Mouse (Mus musculus): ENCODE measurements at regions not wholly inside any gene's neighbourhood (a gene's known extent, or its start where the extent isn't known, plus 50 kb on each side); places are given as distances from the start of the nearest gene placed in this dataset.

- peak; percentile 72 for DNase-seq (ENCODE audit: low spot score)
These were observed 136.1 kb upstream of the Gli2 start for GRCm38 (mm10) chr1:119189461-119190066.

GRCm38 (mm10) chr1:119187301-119187700 is 133.9 kb upstream of the Gli2 start:
- no peak for DNase-seq (ENCODE audit: low spot score)

DNA sequence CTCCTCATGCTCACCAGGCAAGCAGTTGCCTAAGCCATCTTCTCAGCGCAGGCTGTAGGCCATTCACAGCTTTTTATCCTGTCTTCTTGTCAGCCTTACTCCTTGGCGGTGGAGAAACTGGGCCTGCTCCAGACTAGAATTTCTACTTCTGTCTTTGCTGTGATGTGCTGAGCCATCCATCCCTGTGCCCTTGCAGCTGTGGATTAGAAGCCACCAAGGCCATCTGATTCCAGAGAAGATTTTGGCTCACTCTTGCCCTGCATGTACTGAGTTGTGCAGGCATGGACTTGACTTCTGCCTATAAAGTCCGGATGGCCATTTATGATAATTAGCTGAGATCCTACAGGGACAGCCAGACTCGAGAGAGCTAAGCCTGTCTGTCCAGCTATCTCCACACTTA is 133.4 kb upstream of the Gli2 start:
- DNase-seq (ENCODE audit: low spot score) = no peak

GRCm38 (mm10) chr1:119183558-119184270 is 130.3 kb upstream of the Gli2 start:
- no peak for DNase-seq (ENCODE audit: low spot score)

- no peak for DNase-seq (ENCODE audit: low spot score)
These were observed 119.8 kb upstream of the Gli2 start for GRCm38 (mm10) chr1:119173030-119173756.

GRCm38 (mm10) chr1:119167443-119167842 is 114.0 kb upstream of the Gli2 start:
- DNase-seq (ENCODE audit: low spot score) = no peak

- no peak for DNase-seq (ENCODE audit: low spot score)
These were observed 112.9 kb upstream of the Gli2 start for GRCm38 (mm10) chr1:119166286-119166685.

- no peak for DNase-seq (ENCODE audit: low spot score)
These were observed 111.4 kb upstream of the Gli2 start for GRCm38 (mm10) chr1:119164811-119165210.

DNA sequence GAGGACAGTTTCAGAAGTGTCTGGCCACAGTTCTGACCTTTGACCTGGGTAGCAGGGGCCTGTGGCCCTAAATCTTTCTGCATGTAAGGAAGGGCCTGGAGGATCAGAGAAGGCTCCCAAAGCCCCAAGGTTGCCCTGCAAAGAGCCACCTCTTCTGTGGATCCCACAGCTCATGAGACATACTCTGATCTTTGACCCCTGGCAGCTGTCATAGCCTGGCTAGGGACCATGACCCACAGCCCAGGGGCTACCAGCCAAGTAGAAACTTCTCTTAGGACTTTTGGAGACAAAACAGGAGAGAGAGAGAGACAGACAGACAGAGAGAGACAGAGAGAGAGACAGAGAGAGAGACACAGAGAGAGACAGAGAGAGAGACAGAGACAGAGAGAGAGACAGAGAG is 110.4 kb upstream of the Gli2 start:
- no peak for DNase-seq (ENCODE audit: low spot score)

- no peak for DNase-seq (ENCODE audit: low spot score)
These were observed 109.8 kb upstream of the Gli2 start for GRCm38 (mm10) chr1:119163114-119163740.

DNA sequence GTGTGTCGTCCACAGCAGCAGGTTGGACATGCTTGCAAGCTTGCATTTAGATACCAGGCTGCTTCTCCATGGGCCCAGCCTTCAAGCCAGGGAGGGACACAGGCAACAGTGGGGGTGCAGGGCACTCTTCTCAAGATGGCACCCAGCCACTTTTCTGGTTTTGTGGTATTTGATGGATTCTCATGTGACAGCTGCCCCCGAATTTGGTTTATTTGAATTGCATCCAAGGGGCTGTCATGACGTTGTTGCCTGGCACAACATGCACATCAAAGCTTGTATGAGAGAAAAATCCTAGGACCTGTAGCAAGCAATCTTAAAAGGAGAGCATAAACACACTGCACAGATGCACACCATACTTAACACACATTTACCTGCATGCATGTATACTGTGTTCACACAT is 108.3 kb upstream of the Gli2 start:
- no peak for DNase-seq (ENCODE audit: low spot score)

DNA sequence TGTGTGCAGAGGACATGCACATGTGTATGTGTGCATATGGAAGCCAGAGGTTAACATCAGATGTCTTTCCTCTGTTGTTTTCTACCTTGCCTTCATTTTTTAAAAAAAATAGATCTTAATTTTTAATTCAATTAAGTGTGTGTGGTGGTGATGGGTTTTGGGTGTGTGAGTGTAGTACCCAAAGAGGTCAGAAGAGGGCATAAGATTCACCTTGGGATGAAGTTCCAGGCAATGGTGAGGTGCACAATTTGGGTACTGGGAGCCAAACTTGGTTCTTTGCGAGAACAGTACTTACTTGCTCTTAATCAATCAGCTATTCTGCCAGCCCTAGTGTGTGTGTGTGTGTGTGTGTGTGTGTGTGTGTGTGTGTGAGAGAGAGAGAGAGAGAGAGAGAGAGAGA is 106.9 kb upstream of the Gli2 start:
- DNase-seq (ENCODE audit: low spot score) = no peak

GRCm38 (mm10) chr1:119157171-119157700 is 103.8 kb upstream of the Gli2 start:
- DNase-seq (ENCODE audit: low spot score) = no peak

GRCm38 (mm10) chr1:119153619-119154018 is 100.2 kb upstream of the Gli2 start:
- no peak for DNase-seq (ENCODE audit: low spot score)

DNA sequence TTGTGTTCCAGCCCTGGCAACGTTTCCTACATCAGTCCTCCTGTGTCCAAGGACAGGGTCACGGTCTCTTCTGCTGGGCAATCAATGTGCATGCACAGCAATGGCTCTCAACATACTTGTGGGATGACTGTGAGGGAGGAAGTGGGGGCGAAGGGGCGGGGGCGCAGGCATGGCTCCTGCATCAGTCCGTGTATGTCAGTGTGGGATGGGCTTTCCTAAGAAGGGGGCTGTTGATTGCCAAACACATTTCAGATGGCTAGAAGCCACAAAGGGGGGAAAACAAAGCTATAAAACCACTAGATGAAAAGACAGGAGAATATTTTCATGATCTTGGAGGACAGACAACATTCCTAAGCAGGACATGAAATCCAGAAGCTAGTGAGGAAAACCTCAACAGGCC is 99.4 kb upstream of the Gli2 start:
- no peak for DNase-seq (ENCODE audit: low spot score)

DNA sequence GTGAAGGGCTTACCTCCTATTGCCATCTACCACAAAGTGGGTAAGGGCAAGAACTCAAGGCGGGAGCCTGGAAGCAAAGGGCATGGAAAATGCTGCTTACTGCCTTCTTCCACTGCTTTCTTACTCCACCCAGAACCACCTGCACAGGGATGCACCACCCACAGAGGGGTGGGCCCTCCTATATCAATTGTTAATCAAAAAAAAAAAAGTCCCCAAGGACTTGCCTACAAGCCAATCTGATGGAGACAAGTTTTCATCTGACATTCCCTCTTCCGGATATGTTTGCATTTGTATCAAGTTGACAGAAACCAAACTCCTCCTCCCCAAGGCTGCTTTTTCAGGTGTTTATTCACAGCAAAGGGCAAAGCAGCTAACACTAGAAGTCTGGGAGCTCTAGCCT is 94.1 kb upstream of the Gli2 start:
- no peak for DNase-seq (ENCODE audit: low spot score)

DNA sequence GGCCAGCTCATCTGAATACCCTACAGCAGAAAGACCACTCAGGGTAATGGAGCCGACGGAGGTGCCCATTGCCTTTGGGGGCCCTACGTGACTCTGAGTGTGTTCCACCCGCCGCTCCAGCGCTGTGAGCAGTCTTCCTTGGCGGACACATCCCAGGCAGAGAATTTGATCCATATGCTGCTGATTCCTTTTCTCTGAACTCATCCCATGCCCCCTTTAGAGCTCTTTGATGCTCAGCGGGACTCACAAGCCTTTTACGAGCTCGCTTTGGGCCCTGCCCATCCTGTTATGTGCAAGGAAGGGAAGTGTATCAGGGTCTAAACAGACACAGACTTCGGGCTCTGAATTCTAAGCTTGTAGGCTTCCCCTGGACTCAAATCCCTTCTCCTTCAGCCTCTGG is 90.4 kb upstream of the Gli2 start:
- no peak for DNase-seq (ENCODE audit: low spot score)

DNA sequence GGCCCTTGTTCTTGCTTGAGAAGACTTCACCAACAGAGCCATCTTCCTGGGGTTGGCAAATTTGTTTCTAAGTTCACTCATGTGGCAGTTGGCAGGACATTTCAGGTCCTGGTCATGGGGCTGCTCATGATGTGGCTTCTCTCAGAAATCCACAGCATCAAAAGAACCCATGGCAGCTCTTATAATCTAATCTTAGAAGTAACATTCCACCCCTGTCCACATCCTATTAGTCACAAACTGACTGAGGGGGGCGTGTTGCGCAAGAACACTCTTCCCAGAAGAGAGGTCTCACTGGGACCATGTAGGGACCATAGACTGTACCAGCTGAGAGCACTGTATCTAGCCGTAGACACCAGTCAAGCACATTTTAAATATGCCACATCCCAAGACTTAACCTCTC is 75.6 kb upstream of the Gli2 start:
- no peak for DNase-seq (ENCODE audit: low spot score)

- no peak for DNase-seq (ENCODE audit: low spot score)
These were observed 72.1 kb upstream of the Gli2 start for GRCm38 (mm10) chr1:119125561-119125960.

DNA sequence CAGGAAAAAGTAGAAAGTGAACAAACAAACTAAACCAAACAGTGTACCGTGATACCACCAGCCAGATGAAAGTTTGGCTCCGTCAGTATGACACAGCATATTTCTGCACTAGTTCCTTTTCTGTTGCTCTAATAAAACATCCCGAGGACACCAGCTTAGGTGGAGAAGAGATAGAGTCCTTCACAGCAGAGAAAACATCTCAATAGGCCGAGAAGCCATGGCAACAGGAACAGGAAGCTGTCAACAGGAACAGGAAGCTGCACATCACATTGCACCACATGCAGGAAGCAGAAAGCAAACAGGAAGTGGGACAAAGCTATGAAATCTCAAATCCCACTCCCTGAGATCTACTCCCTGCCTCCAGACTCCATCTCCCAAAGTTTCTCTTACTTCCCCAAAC is 71.4 kb upstream of the Gli2 start:
- no peak for DNase-seq (ENCODE audit: low spot score)

DNA sequence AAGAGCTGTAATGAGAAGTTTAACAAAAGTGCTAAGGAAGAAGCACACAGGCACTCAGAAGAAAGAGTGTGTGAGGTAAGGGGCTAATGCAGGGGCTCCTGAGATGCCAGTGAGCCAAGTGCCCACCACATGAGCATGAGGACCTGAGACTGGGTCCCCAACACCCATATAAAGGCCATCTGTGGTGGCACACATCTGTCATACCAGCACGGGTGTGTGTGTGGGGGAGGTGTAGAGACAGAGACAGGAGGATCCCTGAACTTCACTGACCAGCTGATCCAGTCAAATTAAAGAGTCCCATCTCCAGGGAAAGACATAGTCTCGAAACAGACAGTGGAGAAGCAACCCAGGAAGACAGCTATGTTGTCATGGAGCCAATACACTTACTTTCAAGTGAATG is 70.6 kb upstream of the Gli2 start:
- no peak for DNase-seq (ENCODE audit: low spot score)

DNA sequence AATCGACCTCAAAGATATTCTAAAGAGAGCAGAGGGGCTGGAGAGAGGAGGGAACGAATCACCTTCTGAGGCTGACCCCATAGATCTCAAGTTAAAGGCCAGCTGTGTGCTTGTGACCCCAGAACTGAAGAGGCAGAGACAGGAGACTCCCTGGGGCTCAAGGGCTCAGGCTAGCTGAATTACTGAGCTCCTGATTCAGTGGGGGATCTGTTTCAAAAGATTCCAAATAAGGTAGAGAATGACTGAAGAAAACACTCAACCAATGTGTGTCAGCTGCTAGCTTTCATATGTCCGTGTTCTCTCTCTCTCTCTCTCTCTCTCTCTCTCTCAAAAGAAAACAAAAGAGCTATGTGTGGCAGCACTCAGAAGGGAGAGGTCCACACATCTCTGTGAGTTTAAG is 70.0 kb upstream of the Gli2 start:
- no peak for DNase-seq (ENCODE audit: low spot score)

- DNase-seq (ENCODE audit: low spot score) = no peak
These were observed 69.6 kb upstream of the Gli2 start for GRCm38 (mm10) chr1:119122975-119123374.

Measured in layer of hippocampus, adult 11-12 months (tissue).